Mouse (Mus musculus): ENCODE data around the gene Bcl2l10.
"Not testable (repeated sequence)": the region's sequence is repeated elsewhere in the genome, so short reads cannot be mapped to it uniquely, and the experiment has no call there.

The Bcl2l10 gene

GRCm38 (mm10) chr9:75342433-75342832 is 5.1 kb upstream of the Bcl2l10 start:
- DNase-seq (ENCODE audit: low read depth, low spot score), result no peak

GRCm38 (mm10) chr9:75348066-75348465 is 508 bp downstream of the Bcl2l10 start:
- DNase-seq (ENCODE audit: low read depth, low spot score), result no peak

DNA sequence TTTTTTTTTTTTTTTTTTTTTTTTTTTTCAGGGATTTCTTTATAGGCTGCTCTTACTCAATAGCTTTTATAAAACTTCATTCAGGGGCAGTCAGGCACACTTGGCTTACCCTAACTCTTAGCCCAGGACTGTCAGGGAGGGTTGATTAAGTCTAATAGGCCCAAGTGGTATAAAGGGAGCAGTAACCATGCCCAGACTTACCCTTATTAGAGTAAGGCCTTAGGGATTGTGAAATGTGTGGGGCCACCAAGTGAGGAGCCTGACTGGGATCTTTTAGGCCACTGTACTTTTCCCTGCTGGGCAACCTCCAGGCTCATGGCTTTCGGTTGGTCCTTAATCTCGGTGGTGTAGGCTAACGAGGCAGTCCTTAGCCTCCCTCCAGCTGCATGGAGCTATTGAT is 1.1 kb downstream of the Bcl2l10 start:
- no peak for DNase-seq (ENCODE audit: low read depth, low spot score)

DNA sequence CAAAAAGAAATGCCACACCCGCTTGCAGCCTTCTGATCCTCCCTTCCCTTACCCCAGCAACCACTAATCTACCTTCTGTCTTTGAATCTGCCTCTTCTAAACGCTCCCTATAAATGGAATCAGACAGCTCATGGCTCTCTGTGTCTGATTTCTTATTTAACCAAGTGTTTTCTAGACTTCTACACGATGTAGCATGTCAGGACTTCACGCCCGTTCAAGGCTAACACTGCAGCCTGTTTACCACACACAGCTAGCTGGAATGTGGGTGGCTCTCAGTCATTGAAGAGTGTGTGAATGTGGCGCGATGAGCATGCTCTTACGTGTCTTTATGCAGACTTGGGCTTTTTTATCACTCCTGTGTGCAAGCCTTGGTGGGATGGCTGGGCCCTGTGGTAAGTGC is 5.5 kb downstream of the Bcl2l10 start:
- DNase-seq (ENCODE audit: low read depth, low spot score), result no peak

DNA sequence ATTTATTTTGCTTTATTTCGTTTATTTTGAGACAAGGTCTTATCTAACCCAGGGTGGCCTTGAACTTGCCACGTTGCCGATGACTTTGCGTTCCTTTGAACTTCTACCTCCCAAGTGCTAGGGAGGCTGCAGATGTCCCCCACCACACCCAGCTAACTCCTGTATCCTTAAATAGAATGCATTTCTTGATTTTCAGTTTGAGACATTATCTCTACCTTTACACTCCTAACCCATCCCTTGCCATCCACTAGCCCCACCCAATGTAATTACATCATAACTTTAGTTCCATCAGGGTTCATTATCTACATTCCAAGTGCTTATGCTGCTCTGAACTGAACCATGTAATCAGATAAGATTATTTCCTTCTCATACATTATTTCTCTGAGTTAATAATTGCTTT is 8.2 kb downstream of the Bcl2l10 start:
- no peak for DNase-seq (ENCODE audit: low read depth, low spot score)

GRCm38 (mm10) chr9:75357087-75357654 is 9.6 kb downstream of the Bcl2l10 start:
- no peak for DNase-seq (ENCODE audit: low read depth, low spot score)

- DNase-seq (ENCODE audit: low read depth, low spot score), result no peak
Observed at GRCm38 (mm10) chr9:75361699-75362098, 14.1 kb downstream of the Bcl2l10 start.

GRCm38 (mm10) chr9:75362201-75362600 is 14.6 kb downstream of the Bcl2l10 start:
- DNase-seq (ENCODE audit: low read depth, low spot score), result no peak

DNA sequence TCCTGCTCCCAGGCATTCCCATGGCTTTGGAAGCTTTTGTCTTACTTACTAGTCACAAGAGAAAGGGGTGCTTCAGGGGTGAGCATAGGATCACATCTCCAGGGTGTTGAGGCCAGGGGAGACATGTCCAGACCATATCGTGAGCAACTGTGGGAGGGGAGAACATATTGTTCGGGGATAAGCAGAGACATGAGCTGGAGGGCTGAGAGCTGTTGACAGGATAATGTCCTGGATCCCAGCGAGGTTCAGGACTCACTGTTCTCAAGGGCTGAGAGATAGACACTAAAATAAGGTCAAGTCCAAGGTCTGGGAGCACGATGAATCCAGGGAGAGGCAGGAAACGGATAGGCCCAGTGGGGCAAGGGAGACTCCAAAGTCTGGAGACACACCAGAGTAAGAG is 15.4 kb downstream of the Bcl2l10 start:
- no peak for DNase-seq (ENCODE audit: low read depth, low spot score)

DNA sequence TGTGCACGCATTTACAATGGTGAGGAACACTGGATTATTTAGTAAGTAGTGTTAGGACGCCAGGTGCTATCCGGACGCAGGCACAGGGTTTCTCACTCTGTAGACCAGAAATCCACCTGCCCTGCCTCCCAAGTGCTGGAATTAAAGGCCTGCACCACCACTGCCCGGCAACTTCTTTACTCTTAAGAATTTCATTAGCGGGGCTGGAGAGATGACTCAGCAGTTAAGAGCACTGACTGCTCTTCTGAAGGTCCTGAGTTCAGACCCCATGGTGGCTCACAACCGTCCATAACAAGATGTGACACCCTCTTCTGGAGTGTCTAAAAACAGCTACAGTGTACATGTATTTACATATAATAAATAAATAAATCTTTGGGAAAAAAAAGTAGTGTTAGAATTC is 16.1 kb downstream of the Bcl2l10 start:
- not testable (repeated sequence) for DNase-seq (ENCODE audit: low read depth, low spot score)

GRCm38 (mm10) chr9:75365195-75365594 is 17.6 kb downstream of the Bcl2l10 start:
- DNase-seq (ENCODE audit: low read depth, low spot score), result no peak

GRCm38 (mm10) chr9:75366191-75366590 is 18.6 kb downstream of the Bcl2l10 start:
- no peak for DNase-seq (ENCODE audit: low read depth, low spot score)

GRCm38 (mm10) chr9:75368779-75369178 is 21.2 kb downstream of the Bcl2l10 start:
- no peak for DNase-seq (ENCODE audit: low read depth, low spot score)

DNA sequence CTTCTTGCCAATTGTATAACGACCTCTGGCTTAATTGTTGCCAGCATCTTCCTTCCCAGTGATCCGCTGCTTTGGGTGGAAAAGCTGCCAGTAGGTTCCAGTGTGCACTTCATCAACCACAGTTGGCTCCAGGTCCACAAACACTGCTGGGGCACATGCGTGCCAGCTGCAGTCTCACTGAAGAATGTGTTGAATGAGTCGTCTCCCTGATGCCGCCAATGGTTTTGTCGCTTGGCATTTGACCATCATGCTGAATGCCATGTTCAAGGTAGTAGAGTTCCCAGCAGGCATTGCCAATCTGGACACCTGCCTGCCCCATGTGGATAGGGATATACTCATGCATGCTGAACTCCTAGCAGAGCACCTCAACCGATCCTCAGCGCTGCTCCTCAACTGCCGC is 28.0 kb downstream of the Bcl2l10 start:
- no peak for DNase-seq (ENCODE audit: low read depth, low spot score)

DNA sequence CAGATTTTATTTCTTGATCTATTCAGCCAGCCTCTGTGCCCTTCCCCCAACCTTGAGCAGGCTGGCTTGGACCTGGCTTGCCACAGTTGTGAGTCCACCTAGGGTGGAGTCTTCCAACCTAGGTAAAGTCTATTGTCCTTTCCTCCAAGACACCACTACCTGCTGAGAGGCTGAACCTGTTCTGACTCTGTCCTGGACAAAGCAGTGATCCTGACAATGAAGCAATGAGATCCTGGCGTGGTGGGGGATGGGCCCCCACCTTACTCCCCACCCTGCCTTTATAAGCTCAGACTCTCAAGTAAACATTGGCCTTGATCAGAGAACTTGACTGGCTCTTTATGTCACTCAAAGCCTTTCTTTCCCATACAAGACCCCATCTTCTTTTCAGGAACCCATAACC is 28.9 kb downstream of the Bcl2l10 start:
- no peak for DNase-seq (ENCODE audit: low read depth, low spot score)

GRCm38 (mm10) chr9:75378774-75379173 is 31.2 kb downstream of the Bcl2l10 start:
- DNase-seq (ENCODE audit: low read depth, low spot score), result no peak

DNA sequence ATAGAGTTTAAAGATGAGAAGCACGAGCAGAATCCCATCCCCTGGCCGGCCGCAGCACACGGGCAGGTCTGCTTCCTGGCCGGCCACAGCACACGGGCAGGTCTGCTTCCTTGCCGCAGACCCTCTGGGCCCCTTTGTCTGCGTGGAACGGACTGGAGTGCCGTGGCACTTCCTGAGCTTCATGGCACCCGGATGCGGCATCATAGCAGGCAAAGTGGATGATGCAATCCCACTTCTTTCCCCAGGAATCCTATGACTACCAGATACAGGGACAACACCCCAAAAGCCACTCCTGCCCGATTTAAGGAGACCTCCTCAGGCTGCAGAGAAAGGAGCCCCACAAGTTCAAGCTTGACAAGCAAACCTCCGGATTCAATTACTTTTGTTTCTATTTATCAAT is 35.3 kb downstream of the Bcl2l10 start:
- no peak for DNase-seq (ENCODE audit: low read depth, low spot score)

- DNase-seq (ENCODE audit: low read depth, low spot score), result no peak
Observed at GRCm38 (mm10) chr9:75383785-75384184, 36.2 kb downstream of the Bcl2l10 start.

- no peak for DNase-seq (ENCODE audit: low read depth, low spot score)
Observed at GRCm38 (mm10) chr9:75384337-75384962, 36.9 kb downstream of the Bcl2l10 start.

- no peak for DNase-seq (ENCODE audit: low read depth, low spot score)
Observed at GRCm38 (mm10) chr9:75385218-75385974, 37.8 kb downstream of the Bcl2l10 start.

DNA sequence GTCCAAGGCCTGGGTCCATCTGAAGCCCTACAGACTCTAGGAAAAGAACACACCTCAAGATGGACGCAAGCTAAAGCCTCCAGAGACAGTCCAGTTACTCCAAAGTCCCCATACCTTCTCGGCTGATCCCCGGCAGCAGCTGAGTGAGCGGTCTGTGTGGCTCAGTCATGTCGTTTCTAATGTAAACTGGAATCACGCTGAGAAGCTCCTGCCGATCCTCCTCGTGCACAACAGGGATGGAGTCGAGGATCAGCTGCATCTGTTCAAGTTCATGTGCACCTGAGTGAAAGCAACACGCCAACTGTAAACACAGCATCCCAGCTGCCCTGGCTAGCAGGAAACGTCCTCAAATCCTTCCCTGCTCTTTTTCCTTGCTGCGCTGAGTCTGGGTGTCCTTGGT is 45.7 kb downstream of the Bcl2l10 start:
- no peak for DNase-seq (ENCODE audit: low read depth, low spot score)

DNA sequence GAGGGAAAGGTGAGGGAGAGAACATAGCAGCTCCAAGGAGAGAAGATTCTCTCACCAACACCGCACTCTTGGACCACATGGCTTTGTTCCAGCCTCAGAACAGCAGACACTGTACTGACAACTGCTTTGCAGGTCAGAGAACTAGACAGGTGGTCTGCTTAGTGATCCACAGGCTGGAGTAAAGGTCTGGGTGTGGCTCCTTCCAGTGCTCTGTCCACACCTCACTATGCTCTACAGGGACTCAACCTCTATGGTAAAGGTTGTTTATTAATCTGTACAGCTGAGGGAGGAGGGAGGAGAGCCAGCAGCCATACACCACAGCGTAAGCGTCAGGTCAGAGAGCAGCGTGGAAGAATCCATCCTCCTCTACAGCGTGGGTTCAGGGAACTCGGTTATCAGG is 48.4 kb downstream of the Bcl2l10 start:
- no peak for DNase-seq (ENCODE audit: low read depth, low spot score)

- DNase-seq (ENCODE audit: low read depth, low spot score), result no peak
Observed at GRCm38 (mm10) chr9:75399069-75399468, 51.5 kb downstream of the Bcl2l10 start.

Data from brain, embryonic 18.5 days (tissue).